Mouse (Mus musculus): Measurements from ENCODE around the gene Coro7.
A peak's percentile ranks its signal among the peaks of the same experiment; 100 is the strongest.

Coro7 gene

GRCm38 (mm10) chr16:4646831-4647230 lies 32.7 kb downstream of the Coro7 start:
- DNase-seq = no peak

GRCm38 (mm10) chr16:4645867-4646266 lies 33.7 kb downstream of the Coro7 start:
- DNase-seq = no peak

DNA sequence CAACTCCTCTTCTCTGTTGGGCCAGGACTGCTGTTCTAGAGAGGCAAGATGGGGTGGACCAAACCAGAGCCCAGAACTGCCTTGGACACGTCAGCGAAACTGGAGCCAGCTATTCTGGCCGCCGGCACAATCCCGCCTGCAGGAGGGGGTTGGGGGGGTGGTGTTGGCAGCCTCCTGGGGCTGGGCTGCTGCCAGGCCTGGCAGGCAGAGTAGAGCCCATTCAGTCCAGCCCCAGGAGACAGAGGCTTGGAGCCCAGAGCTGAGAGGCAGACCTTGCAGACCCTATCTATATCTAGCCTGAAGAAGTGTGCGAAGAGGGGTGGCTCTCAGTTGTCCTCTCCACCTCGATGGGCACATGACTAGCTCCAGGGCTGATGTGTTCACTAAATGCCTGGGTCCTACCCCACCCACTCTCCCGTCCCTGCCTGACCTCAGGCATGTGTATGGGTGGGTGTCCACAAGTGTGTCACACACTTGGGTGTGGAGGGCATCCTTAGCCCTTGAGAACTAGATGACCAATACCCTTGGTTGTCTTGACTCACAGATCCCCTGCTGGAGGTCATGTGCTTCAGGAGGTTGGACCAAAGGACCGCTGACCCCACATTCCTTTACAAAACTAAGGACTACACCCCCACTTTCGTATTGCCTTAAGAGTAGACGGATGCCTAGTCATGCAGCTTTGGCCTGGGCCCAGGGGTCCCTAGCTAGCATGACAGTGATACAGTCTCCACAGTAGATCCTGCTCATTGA lies 35.7 kb downstream of the Coro7 start:
- DNase-seq = no peak

DNA sequence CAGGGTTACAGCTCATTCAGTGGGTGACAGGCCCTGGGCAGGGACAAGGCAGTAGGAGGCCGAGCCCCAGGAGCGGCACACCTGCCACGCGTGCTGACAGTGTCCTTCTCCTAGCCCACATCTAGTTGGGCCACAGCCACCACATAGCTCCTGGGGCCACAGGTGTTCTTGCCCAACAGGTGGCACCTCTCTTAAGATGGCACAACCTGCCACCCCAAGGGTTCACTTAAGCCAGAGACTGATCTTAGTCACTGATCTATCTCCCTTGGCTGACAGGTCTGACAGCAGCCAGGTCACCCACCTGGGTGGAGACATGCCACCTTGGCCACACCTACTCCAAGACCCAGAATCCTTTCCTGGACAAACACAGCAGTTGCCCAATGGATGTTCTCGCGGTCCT lies 36.6 kb downstream of the Coro7 start:
- no peak for DNase-seq

- DNase-seq = no peak
Observed at GRCm38 (mm10) chr16:4642190-4642589, 37.4 kb downstream of the Coro7 start.

DNA sequence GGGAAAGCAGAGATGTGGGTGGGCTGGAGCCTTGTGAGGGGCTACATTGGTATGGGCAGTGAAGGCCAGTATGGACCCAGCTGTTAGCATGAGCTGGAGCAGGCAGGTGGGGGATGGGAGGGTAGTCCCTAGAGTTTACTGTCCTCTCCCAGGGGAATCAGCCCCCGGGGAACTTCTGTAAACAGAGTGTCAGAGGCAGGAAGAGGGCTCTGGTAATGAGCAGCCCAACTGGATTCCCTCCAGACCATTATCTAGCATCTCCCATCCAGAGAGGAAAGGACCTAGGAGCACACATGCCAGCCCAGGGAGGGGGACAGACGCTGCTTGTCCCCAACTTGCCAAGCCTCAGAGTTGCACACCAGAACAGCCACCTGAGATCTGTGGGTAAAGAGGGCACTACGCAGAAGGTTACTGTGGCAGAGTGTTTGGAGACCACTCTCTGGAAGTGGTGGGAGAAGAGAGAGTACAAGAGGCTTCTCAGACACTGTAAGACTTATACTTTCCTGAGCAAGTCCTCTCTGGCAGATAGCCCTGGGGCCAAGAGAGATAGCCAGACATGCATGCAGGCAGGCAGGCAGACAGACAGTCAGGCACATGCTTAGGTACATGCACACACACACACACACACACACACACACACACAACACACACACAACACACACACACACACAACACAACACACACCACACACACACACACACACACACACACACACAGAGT lies 38.3 kb downstream of the Coro7 start:
- no peak for DNase-seq

- no peak for DNase-seq
Observed at GRCm38 (mm10) chr16:4640267-4641005, 39.1 kb downstream of the Coro7 start.

DNA sequence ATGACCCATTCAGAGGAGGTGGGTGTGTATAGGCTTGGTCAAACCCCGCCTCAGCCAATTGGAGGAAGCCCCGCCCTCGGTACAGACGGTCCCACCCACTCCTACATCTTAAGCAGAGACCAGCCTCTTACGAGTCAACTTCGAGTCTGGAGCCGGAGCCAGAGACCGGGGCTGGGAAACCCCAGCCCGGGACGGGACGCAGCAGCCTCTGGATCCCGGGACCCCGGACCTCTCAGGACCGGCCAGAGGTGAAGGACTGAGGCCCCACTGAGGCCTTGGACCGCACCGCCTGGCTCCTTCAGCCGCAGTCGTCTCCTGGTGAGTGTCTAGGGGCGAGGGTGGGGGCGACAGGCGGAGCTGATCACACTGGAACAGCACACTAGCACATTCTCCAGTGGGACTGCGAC lies 39.7 kb downstream of the Coro7 start, which contains the start of the genes Vasn and Dnaja3:
TSS of gene Vasn (plus strand) at position 111 of the 407 bp plus-strand sequence.
TSS of gene Dnaja3 (plus strand) at position 159 of the 407 bp plus-strand sequence.
- peak; percentile 43 for DNase-seq

GRCm38 (mm10) chr16:4638891-4639390 lies 40.6 kb downstream of the Coro7 start:
- no peak for DNase-seq

GRCm38 (mm10) chr16:4635760-4636159 lies 43.8 kb downstream of the Coro7 start:
- no peak for DNase-seq

- DNase-seq = no peak
Observed at GRCm38 (mm10) chr16:4634681-4635080, 44.9 kb downstream of the Coro7 start.

GRCm38 (mm10) chr16:4633661-4634060 lies 45.9 kb downstream of the Coro7 start:
- no peak for DNase-seq

- DNase-seq = peak; percentile 30
Observed at GRCm38 (mm10) chr16:4632050-4632449, 47.5 kb downstream of the Coro7 start.

- peak; percentile 87 for DNase-seq
Observed at GRCm38 (mm10) chr16:4629950-4630349, 49.6 kb downstream of the Coro7 start.

DNA sequence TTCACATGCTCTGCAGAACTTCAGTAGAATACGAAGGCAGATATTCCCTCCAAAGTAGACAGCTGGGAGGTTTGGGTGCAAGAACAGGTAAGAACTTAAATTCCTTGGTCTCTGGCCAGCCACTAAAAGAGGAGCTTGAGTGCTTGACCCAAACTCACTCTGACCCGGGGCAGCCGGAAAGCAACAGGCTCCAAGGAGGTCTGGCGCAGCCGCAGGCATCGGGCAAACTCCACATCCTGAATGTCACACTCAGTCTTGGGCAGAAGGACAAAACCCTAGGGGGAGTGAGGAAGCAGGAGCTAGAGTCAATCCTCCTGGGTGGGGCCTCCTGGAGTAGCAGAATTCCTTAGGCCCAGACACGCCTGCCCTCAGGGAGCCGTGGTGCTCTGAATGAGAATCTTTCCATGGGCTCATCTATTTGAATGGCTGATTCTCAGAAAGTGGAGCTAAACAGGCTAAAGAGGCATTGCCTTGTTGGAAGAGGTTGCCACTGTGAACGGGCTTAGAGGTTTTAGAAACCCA lies 50.6 kb downstream of the Coro7 start:
- DNase-seq = no peak

DNA sequence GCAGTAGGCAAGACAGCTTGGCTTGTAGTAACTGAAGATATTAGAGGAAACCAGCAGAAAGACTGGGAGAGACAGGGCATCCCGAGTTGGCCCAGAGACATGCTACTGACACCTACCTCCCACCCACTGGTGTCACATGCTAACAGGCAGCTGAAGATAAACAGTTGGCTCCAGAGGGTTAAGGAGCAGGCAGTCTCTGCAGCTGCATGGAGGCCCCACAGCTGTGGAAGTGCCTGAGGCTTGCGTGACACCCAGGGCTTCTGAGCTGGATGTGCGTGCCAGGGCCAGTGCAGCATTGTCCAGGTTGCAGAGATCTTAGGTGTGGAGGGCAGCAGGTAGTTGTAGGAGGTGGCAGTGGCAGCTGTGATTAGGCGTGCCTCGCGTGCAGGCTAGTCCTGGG lies 52.5 kb downstream of the Coro7 start:
- DNase-seq = peak; percentile 4

GRCm38 (mm10) chr16:4624481-4625110 lies 55.0 kb downstream of the Coro7 start, which contains the start of gene Pam16:
Gene Pam16 (minus strand): TSS chr16:4624988.
- peak; percentile 90 for DNase-seq

DNA sequence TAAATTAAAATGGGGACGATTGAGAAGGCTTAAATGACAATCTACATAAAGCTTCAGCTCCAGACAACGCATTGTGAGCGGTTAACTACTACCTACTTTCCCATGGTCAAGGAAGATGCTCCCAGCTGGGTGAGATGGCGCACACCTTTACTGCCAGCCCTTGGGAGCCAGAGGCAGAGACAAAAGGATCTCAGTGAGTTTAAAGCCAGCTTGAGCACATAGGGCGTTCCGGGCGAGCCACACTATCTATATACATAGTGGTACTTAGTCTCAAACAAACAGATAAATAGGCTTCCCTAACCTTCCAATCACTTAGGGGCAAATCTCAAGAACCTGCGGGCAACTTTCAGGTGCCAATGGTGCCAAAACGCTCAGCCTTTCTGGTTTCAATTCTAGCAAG lies 55.5 kb downstream of the Coro7 start:
- no peak for DNase-seq

GRCm38 (mm10) chr16:4616829-4617228 lies 62.7 kb downstream of the Coro7 start:
- no peak for DNase-seq

DNA sequence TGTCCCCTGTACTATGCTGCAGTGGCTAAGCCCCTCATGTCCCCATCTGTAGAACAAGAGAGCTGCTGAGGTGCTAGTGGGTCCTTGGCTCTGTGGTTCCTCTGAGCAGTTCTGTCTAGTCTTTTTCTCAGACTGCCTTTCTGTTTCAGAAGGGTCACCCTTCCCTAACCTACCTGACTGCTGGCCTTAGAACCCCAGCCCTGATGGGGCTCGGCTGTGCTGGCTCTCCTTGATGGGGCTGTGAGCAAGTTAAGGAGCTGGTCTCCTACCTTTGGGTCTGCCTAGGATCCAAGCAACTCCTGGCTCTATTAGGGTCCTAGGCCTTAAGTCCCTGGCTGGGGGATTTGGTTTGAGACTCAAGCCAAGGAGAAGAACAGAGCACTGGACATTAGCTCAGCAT lies 64.3 kb downstream of the Coro7 start:
- DNase-seq = no peak

DNA sequence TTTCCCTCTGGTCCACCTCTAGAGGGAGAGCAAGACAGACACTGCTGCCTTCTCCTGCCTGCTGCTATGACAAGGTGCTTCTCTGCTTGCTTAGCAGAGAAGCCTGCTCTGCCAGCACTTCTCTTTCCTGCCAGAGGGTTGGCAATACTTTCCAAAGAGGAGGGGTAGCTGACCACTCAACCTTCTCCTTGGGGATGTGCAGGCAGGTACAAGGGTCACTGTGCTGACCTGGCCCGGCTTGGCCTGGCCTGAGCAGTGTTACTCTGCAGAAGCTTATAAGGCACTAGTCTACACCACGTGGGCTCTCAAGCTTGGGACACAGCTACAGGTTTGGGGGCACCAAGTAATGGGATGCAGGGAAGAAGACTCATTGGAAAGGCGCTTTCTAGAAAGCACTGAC lies 64.9 kb downstream of the Coro7 start:
- no peak for DNase-seq

DNA sequence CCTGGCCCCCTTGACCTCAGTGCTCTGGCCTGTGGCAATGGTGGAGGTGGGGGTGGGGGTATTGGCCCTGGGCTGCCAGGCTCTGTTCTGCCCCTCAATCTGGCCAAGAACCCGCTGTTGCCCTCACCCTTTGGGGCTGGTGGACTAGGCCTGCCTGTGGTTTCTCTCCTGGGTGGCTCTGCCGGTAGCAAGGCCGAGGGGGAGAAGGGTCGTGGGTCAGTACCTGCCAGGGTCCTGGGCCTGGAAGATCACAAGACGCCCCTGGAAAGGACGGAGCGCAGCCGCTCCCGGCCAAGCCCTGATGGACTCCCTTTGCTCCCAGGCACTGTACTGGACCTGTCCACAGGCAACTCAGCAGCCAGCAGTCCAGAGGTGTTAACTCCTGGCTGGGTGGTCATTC lies 65.8 kb downstream of the Coro7 start:
- no peak for DNase-seq

- DNase-seq = no peak
Observed at GRCm38 (mm10) chr16:4611676-4612075, 67.9 kb downstream of the Coro7 start.

All from thymus, postnatal 14 days (tissue).